Mouse (Mus musculus): ENCODE results near the gene Svs6. TPM values are rescaled to one million over a fixed set of nuclear protein-coding genes. Genes with fewer than 3 reads are reported as not detected.

Svs6 gene
- polyA plus RNA-seq, 1 experiment, result not detected

- no peaks in the 10 kb centered on the region for H3K4me1 ChIP-seq (ENCODE audit: control insufficient read depth)
- no peaks in the 10 kb centered on the region for H3K27me3 ChIP-seq (ENCODE audit: control insufficient read depth)
- TF ChIP-seq GATA1 (IDR thresholded peaks at IDR 0.05; ENCODE audit: low read length) (no peak), TAL1 (IDR thresholded peaks at IDR 0.05; ENCODE audit: low read length) (no peak)
- no peaks in the 10 kb centered on the region for H3K9me3 ChIP-seq (ENCODE audit: control insufficient read depth, low read length)
- no peak overlapping the region for H3K4me3 ChIP-seq (replicated peaks)
- no peaks in the 10 kb centered on the region for H3K36me3 ChIP-seq (ENCODE audit: control insufficient read depth)
Observed at GRCm38 (mm10) chr2:164353356-164353755, 36.8 kb downstream of the Svs6 start.

GRCm38 (mm10) chr2:164356177-164356967 is 39.8 kb downstream of the Svs6 start:
- no peak for TF ChIP-seq GATA1 (IDR thresholded peaks at IDR 0.05; ENCODE audit: low read length)
- no peak for TF ChIP-seq TAL1 (IDR thresholded peaks at IDR 0.05; ENCODE audit: low read length)
- Histone ChIP-seq H3K9me3 (ENCODE audit: control insufficient read depth, low read length) (no peaks in the 10 kb centered on the region), H3K4me3 (replicated peaks) (no peak overlapping the region), H3K36me3 (ENCODE audit: control insufficient read depth) (no peaks in the 10 kb centered on the region), H3K4me1 (ENCODE audit: control insufficient read depth) (no peaks in the 10 kb centered on the region), H3K27me3 (ENCODE audit: control insufficient read depth) (no peaks in the 10 kb centered on the region)

GRCm38 (mm10) chr2:164358373-164358772 is 41.8 kb downstream of the Svs6 start:
- no peaks in the 10 kb centered on the region for H3K36me3 ChIP-seq (ENCODE audit: control insufficient read depth)
- H3K27me3 ChIP-seq (ENCODE audit: control insufficient read depth), result no peaks in the 10 kb centered on the region
- H3K9me3 ChIP-seq (ENCODE audit: control insufficient read depth, low read length), result no peaks in the 10 kb centered on the region
- no peak for TF ChIP-seq GATA1 (IDR thresholded peaks at IDR 0.05; ENCODE audit: low read length)
- TF ChIP-seq TAL1 (IDR thresholded peaks at IDR 0.05; ENCODE audit: low read length), result no peak
- H3K4me1 ChIP-seq (ENCODE audit: control insufficient read depth), result no peaks in the 10 kb centered on the region
- no peak overlapping the region for H3K4me3 ChIP-seq (replicated peaks)

GRCm38 (mm10) chr2:164359031-164359430 is 42.5 kb downstream of the Svs6 start:
- no peak for TF ChIP-seq GATA1 (IDR thresholded peaks at IDR 0.05; ENCODE audit: low read length)
- TF ChIP-seq TAL1 (IDR thresholded peaks at IDR 0.05; ENCODE audit: low read length), result no peak
- Histone ChIP-seq H3K4me3 (replicated peaks) (no peak overlapping the region), H3K27me3 (ENCODE audit: control insufficient read depth) (no peaks in the 10 kb centered on the region), H3K4me1 (ENCODE audit: control insufficient read depth) (no peaks in the 10 kb centered on the region), H3K36me3 (ENCODE audit: control insufficient read depth) (no peaks in the 10 kb centered on the region), H3K9me3 (ENCODE audit: control insufficient read depth, low read length) (no peaks in the 10 kb centered on the region)

- TF ChIP-seq GATA1 (IDR thresholded peaks at IDR 0.05; ENCODE audit: low read length), result no peak
- no peak for TF ChIP-seq TAL1 (IDR thresholded peaks at IDR 0.05; ENCODE audit: low read length)
- no peaks in the 10 kb centered on the region for H3K4me1 ChIP-seq (ENCODE audit: control insufficient read depth)
Observed at GRCm38 (mm10) chr2:164359668-164360067, 43.1 kb downstream of the Svs6 start.

GRCm38 (mm10) chr2:164360974-164361657 is 44.6 kb downstream of the Svs6 start:
- no peaks in the 10 kb centered on the region for H3K9me3 ChIP-seq (ENCODE audit: control insufficient read depth, low read length)
- no peak for TF ChIP-seq GATA1 (IDR thresholded peaks at IDR 0.05; ENCODE audit: low read length)
- no peak for TF ChIP-seq TAL1 (IDR thresholded peaks at IDR 0.05; ENCODE audit: low read length)
- H3K27me3 ChIP-seq (ENCODE audit: control insufficient read depth), result no peaks in the 10 kb centered on the region
- no peaks in the 10 kb centered on the region for H3K4me1 ChIP-seq (ENCODE audit: control insufficient read depth)
- no peak overlapping the region for H3K4me3 ChIP-seq (replicated peaks)
- no peaks in the 10 kb centered on the region for H3K36me3 ChIP-seq (ENCODE audit: control insufficient read depth)

More at GRCm38 (mm10) chr2:164359668-164360067, 43.1 kb downstream of the Svs6 start:
- Histone ChIP-seq H3K27me3 (ENCODE audit: control insufficient read depth) (no peaks in the 10 kb centered on the region), H3K36me3 (ENCODE audit: control insufficient read depth) (no peaks in the 10 kb centered on the region), H3K9me3 (ENCODE audit: control insufficient read depth, low read length) (no peaks in the 10 kb centered on the region), H3K4me3 (replicated peaks) (no peak overlapping the region)

- no peaks in the 10 kb centered on the region for H3K4me1 ChIP-seq (ENCODE audit: control insufficient read depth)
- TF ChIP-seq TAL1 (IDR thresholded peaks at IDR 0.05; ENCODE audit: low read length) (no peak), GATA1 (IDR thresholded peaks at IDR 0.05; ENCODE audit: low read length) (no peak)
Observed at GRCm38 (mm10) chr2:164366947-164367346, 50.4 kb downstream of the Svs6 start.

More at GRCm38 (mm10) chr2:164366947-164367346, 50.4 kb downstream of the Svs6 start:
- H3K9me3 ChIP-seq (ENCODE audit: control insufficient read depth, low read length), result no peaks in the 10 kb centered on the region
- H3K4me3 ChIP-seq (replicated peaks), result no peak overlapping the region
- no peaks in the 10 kb centered on the region for H3K36me3 ChIP-seq (ENCODE audit: control insufficient read depth)
- no peaks in the 10 kb centered on the region for H3K27me3 ChIP-seq (ENCODE audit: control insufficient read depth)

Other genes with a start within 250 kb of the Svs6 start
- 0.71 and 1.0 TPM in 2 replicates for gene Stk4, start 246.4 kb upstream of the Svs6 start, polyA plus RNA-seq (2012)
- 0.39 and 0.73 TPM in 2 replicates for gene Tomm34, start 245.6 kb upstream of the Svs6 start, polyA plus RNA-seq (2012)
- gene Kcns1, start 145.6 kb upstream of the Svs6 start, polyA plus RNA-seq (2012), result not detected in 2 replicates
- gene Wfdc5, start 134.0 kb upstream of the Svs6 start, polyA plus RNA-seq (2012), result not detected in 2 replicates
- gene Wfdc12, start 126.1 kb upstream of the Svs6 start, polyA plus RNA-seq (2012), result not detected in 2 replicates
- gene Wfdc15a, start 116.6 kb upstream of the Svs6 start, polyA plus RNA-seq (2012), result not detected in 2 replicates
- not detected in 2 replicates for gene Wfdc15b, start 95.1 kb upstream of the Svs6 start, polyA plus RNA-seq (2012)
- not detected in 2 replicates for gene Svs2, start 78.3 kb upstream of the Svs6 start, polyA plus RNA-seq (2012)
- not detected in 2 replicates for gene Svs3b, start 60.1 kb upstream of the Svs6 start, polyA plus RNA-seq (2012)
- not detected in 2 replicates for gene Svs4, start 38.3 kb upstream of the Svs6 start, polyA plus RNA-seq (2012)
- not detected in 2 replicates for gene Svs3a, start 27.5 kb upstream of the Svs6 start, polyA plus RNA-seq (2012)
- gene Svs5, start 16.0 kb downstream of the Svs6 start, polyA plus RNA-seq (2012), result not detected in 2 replicates
- not detected in 2 replicates for gene Slpi, start 72.3 kb downstream of the Svs6 start, polyA plus RNA-seq (2012)
- gene Rbpjl, start 86.4 kb downstream of the Svs6 start, polyA plus RNA-seq (2012), result 0.06 TPM in 1 of 2 replicates, not detected in the other
- not detected in 2 replicates for gene Matn4, start 88.4 kb downstream of the Svs6 start, polyA plus RNA-seq (2012)
- gene Sdc4, start 127.1 kb downstream of the Svs6 start, polyA plus RNA-seq (2012), result 0.03 TPM in 1 of 2 replicates, not detected in the other
- gene Sys1, start 140.2 kb downstream of the Svs6 start, polyA plus RNA-seq (2012), result 7.9 and 10.3 TPM in 2 replicates
- not detected in 2 replicates for gene Gm20458, start 144.2 kb downstream of the Svs6 start, polyA plus RNA-seq (2012)
- not detected in 2 replicates for gene Trp53tg5, start 157.0 kb downstream of the Svs6 start, polyA plus RNA-seq (2012)
- gene Dbndd2, start 169.4 kb downstream of the Svs6 start, polyA plus RNA-seq (2012), result 0.09 and 0.11 TPM in 2 replicates
- 12.7 and 13.8 TPM in 2 replicates for gene Pigt, start 180.8 kb downstream of the Svs6 start, polyA plus RNA-seq (2012)
- gene Wfdc2, start 245.7 kb downstream of the Svs6 start, polyA plus RNA-seq (2012), result not detected in 2 replicates